Comparison of ENCODE assay signal across 8 mouse cellular contexts in genomic region chr3:130180181-130180940, GRCm38 (mm10). TPM values are rescaled to one million over a fixed set of nuclear protein-coding genes. Genes with fewer than 3 reads are reported as not detected.
DNase-seq lines count a peak whose midpoint lies in the region; ATAC-seq and TF ChIP-seq lines count a peak whose summit lies in the region.

No protein-coding gene starts in this region.

- H3K36me3 ChIP-seq in E14TG2a.4 (ENCODE audit: insufficient read depth, low read length), result no peaks in the 10 kb centered on the region
- no peaks in the 10 kb centered on the region for H3K36me3 ChIP-seq in hindbrain, embryonic 11.5 days (ENCODE audit: control insufficient read depth, insufficient read depth, low read length)
- H3K36me3 ChIP-seq in thymus, adult 2 months (ENCODE audit: control insufficient read depth, insufficient read depth, low read length), result no peaks in the 10 kb centered on the region

- no peaks in the 10 kb centered on the region for H3K9me3 ChIP-seq in E14TG2a.4 (ENCODE audit: low read length)
- H3K9me3 ChIP-seq in hindbrain, embryonic 11.5 days (ENCODE audit: control insufficient read depth, low read length), result no peaks in the 10 kb centered on the region

- peaks cover 17% of the 10 kb centered on the region for H3K4me1 ChIP-seq in E14TG2a.4 (replicated peaks; ENCODE audit: low read depth, low read length)
- H3K4me1 ChIP-seq in hindbrain, embryonic 11.5 days (replicated peaks; ENCODE audit: control insufficient read depth, insufficient read depth, low read length), result no peaks in the 10 kb centered on the region
- H3K4me1 ChIP-seq in lung, adult 2 months (ENCODE audit: control insufficient read depth, insufficient read depth, low read length), result peaks cover 6% of the 10 kb centered on the region; the same call in 1 of the 2 replicates
- peaks cover 6% of the 10 kb centered on the region; the same call in 1 of the 2 replicates for H3K4me1 ChIP-seq in olfactory bulb, adult 2 months (ENCODE audit: control insufficient read depth, insufficient read depth, low read length)
- H3K4me1 ChIP-seq in thymus, adult 2 months (replicated peaks; ENCODE audit: control insufficient read depth, insufficient read depth, low read length), result peaks cover 10% of the 10 kb centered on the region

- no peak for TF ChIP-seq POLR2A in lung, adult 2 months (IDR thresholded peaks at IDR 0.05; ENCODE audit: borderline replicate concordance, extremely low read depth, low read depth, low read length)
- TF ChIP-seq POLR2A in olfactory bulb, adult 2 months (IDR thresholded peaks at IDR 0.05; ENCODE audit: insufficient read depth, low read depth, low read length), result 0 out of 2 replicates have a peak, but pooled peaks have one; percentile 14
- no peak for TF ChIP-seq POLR2A in thymus, adult 2 months (IDR thresholded peaks at IDR 0.05; ENCODE audit: control insufficient read depth, extremely low read depth, insufficient read depth, low read length, poor library complexity)

- under 1% methylated on average over 40 of the region's 40 CpGs for WGBS in hindbrain, embryonic 11.5 days
- WGBS in lung, adult 2 months, result under 1% methylated on average over 40 of the region's 40 CpGs
- WGBS in olfactory bulb, adult 2 months, result under 1% methylated on average over 40 of the region's 40 CpGs
- 1% methylated on average over 40 of the region's 40 CpGs for WGBS in thymus, adult 2 months

- peak overlapping the region; percentile 78 for H3K4me3 ChIP-seq in E14TG2a.4 (replicated peaks; ENCODE audit: low read length)
- peak overlapping the region; percentile 49 for H3K4me3 ChIP-seq in hindbrain, embryonic 11.5 days (ENCODE audit: low read depth, low read length)
- H3K4me3 ChIP-seq in lung, adult 2 months (replicated peaks; ENCODE audit: extremely low read depth, low read depth, low read length), result peak overlapping the region; percentile 50
- peak overlapping the region; percentile 86 for H3K4me3 ChIP-seq in olfactory bulb, adult 2 months (ENCODE audit: insufficient read depth, low read depth, low read length)
- H3K4me3 ChIP-seq in thymus, adult 2 months (ENCODE audit: control insufficient read depth, insufficient read depth, low read length), result peak overlapping the region; percentile 15; the same call in 1 of the 2 replicates

- peak overlapping the region; percentile 88 for H3K4me2 ChIP-seq in hindbrain, embryonic 11.5 days (replicated peaks; ENCODE audit: low read depth, low read length)

- ATAC-seq in hindbrain, embryonic 11.5 days (ENCODE audit: low FRiP score), result peak; percentile 98

- no peak for TF ChIP-seq CTCF in E14TG2a.4 (conservative IDR thresholded peaks at IDR 0.05; ENCODE audit: low read length)
- TF ChIP-seq CTCF in lung, adult 2 months (IDR thresholded peaks at IDR 0.05; ENCODE audit: insufficient read depth, low read length), result no peak
- no peak for TF ChIP-seq CTCF in olfactory bulb, adult 2 months (IDR thresholded peaks at IDR 0.05; ENCODE audit: insufficient read depth, low read depth, low read length)
- TF ChIP-seq CTCF in thymus, adult 2 months (IDR thresholded peaks at IDR 0.05; ENCODE audit: borderline replicate concordance, control insufficient read depth, extremely low read depth, insufficient read depth, low read length, poor library complexity), result no peak

- peak overlapping the region; percentile 12; the same call in 1 of the 2 replicates for H3K27ac ChIP-seq in hindbrain, embryonic 11.5 days (ENCODE audit: low read depth, low read length)
- H3K27ac ChIP-seq in olfactory bulb, adult 2 months (ENCODE audit: insufficient read depth, low read depth, low read length), result peak overlapping the region; percentile 67; the same call in 1 of the 2 replicates
- no peak overlapping the region for H3K27ac ChIP-seq in thymus, adult 2 months (ENCODE audit: control insufficient read depth, insufficient read depth, low read length)

- DNase-seq in cerebellum, adult 9-11 months, result peak; percentile 7
- DNase-seq in frontal cortex, postnatal 14 days (ENCODE audit: low spot score in 2 of 2), result peak; percentile 77 to 82
- DNase-seq in hindbrain, embryonic 11.5 days (ENCODE audit: low spot score), result peak; percentile 80
- peak; percentile 65 for DNase-seq in layer of hippocampus, adult 9-10 months (ENCODE audit: low spot score)
- DNase-seq in lung, adult 2 months, result peak; percentile 36
- peak; percentile 48 for DNase-seq in thymus, adult 2 months

- peak overlapping the region; percentile 44; the same call in 1 of the 2 replicates for H3K9ac ChIP-seq in hindbrain, embryonic 11.5 days (ENCODE audit: low read depth, low read length)

- peaks cover 54% of the 10 kb centered on the region for H3K27me3 ChIP-seq in E14TG2a.4 (ENCODE audit: insufficient read depth, low read length)
- H3K27me3 ChIP-seq in hindbrain, embryonic 11.5 days (ENCODE audit: control insufficient read depth, insufficient read depth, low read length), result no peaks in the 10 kb centered on the region
- H3K27me3 ChIP-seq in thymus, adult 2 months (ENCODE audit: control insufficient read depth, insufficient read depth, low read length), result no peaks in the 10 kb centered on the region; the same call in 1 of the 2 replicates

RNA-seq across cellular contexts. Expression of gene Col25a1, which starts 49.1 kb away (rescaled TPM):
- 4.6 and 5.3 TPM in 2 replicates for polyA plus RNA-seq in hindbrain, embryonic 11.5 days (2014; fragmentation: Nextera tagmentation; extraction: Ambion mirVana)
- 0.07 TPM in 2 replicates for polyA plus RNA-seq in lung, adult 2 months (2012; rRNA removed)
- not detected in 2 replicates for polyA plus RNA-seq in olfactory bulb, adult 2 months (2012; ENCODE audit: insufficient read depth, insufficient read length, low replicate concordance, missing spikeins)
- not detected in 2 replicates for polyA plus RNA-seq in thymus, adult 2 months (2012; rRNA removed)

Comparison
In these comparisons a context has a peak if more than half of its experiments do, and no peak if none do; other contexts are left out.
1. H3K4me3 ChIP-seq: peak in every context shown above with its lines; median percentile 86 in olfactory bulb, adult 2 months; 78 in E14TG2a.4; 50 in lung, adult 2 months; 49 in hindbrain, embryonic 11.5 days; 15 in thymus, adult 2 months.
2. DNase-seq: peak in every context shown above with its lines; median percentile 80 in hindbrain, embryonic 11.5 days; 80 in frontal cortex, postnatal 14 days; 65 in layer of hippocampus, adult 9-10 months; 48 in thymus, adult 2 months; 36 in lung, adult 2 months; 7 in cerebellum, adult 9-11 months.